Mouse (Mus musculus): ENCODE measurements around the gene Myef2. TPM values are rescaled to one million over a fixed set of nuclear protein-coding genes. Genes with fewer than 3 reads are reported as not detected.
"Not testable (repeated sequence)": the region's sequence is repeated elsewhere in the genome, so short reads cannot be mapped to it uniquely, and the experiment has no call there.

The Myef2 gene
- polyA plus RNA-seq, 1 experiment: 31.8 TPM

DNA sequence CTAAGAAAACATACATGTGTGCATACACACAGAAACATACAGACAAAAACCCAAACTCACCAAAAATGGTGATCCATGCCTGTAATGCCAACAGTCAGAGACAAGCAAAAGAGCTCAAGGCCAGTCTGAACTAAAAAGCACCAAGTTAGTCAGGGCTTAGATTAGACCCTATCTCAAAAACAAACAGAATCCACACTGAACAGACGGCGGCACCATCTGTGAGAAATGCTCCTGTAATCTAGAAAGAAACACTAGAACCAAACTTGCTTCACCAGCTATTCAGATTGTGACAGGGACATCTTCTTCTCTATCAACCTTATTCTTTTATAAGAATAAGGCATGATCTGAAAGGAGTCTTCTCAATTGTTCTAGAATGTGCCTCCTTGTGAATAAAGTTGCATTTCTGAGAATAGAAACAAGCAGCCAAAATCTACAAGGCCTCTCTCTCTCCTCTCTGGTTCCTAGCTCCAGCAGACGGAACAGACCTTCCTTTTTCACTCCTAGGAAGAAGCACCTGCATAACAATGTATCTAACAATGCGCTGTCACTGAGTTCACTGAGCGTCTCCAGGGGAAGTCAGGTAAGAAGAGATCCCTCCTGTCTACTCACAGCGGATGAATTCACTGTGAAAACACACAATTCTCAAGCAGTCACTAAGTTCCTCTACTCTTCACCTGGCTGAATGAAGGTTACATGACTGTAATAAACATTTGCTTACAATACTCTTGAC lies 3.9 kb downstream of the Myef2 start:
- no peak overlapping the region for H3K27ac ChIP-seq (ENCODE audit: control insufficient read depth, insufficient read depth, low read depth, low read length)
- H3K4me3 ChIP-seq (ENCODE audit: control insufficient read depth, low read depth, low read length): no peak overlapping the region
- no peaks in the 10 kb centered on the region for H3K36me3 ChIP-seq (ENCODE audit: control insufficient read depth, insufficient read depth, low read length)
- peaks cover 4% of the 10 kb centered on the region; the same call in 1 of the 2 replicates for H3K4me1 ChIP-seq (ENCODE audit: control insufficient read depth, insufficient read depth, low read length)
- no peaks in the 10 kb centered on the region for H3K27me3 ChIP-seq (ENCODE audit: control insufficient read depth, insufficient read depth, low read length)
- TF ChIP-seq POLR2A (IDR thresholded peaks at IDR 0.05; ENCODE audit: control insufficient read depth, low read depth, low read length) (no peak), CTCF (IDR thresholded peaks at IDR 0.05; ENCODE audit: control insufficient read depth, insufficient read depth, insufficient replicate concordance, low read depth, low read length) (no peak)

DNA sequence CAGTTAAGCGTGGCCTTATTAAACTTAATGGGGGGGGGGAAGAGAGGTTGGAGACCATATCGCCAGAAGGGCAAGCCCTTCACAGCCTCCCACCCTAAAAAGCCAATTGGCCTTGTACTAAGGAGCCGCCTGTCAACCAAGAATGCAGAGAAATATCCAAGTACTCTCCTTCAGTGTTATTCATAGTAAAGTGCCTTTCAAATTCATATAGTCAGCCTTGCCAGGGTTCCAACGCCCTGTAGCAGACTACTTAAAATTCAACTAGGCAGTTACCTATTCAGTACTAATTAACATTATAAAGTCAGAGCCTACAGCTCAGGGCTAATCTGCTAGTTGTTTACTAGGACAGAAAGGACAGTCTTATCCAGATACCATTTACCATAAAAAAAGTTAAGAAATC lies 16.9 kb downstream of the Myef2 start:
- H3K36me3 ChIP-seq (ENCODE audit: control insufficient read depth, insufficient read depth, low read length); H3K4me3 ChIP-seq (ENCODE audit: control insufficient read depth, low read depth, low read length); H3K4me1 ChIP-seq (ENCODE audit: control insufficient read depth, insufficient read depth, low read length); H3K27ac ChIP-seq (ENCODE audit: control insufficient read depth, insufficient read depth, low read depth, low read length); H3K27me3 ChIP-seq (ENCODE audit: control insufficient read depth, insufficient read depth, low read length): not testable (repeated sequence)

DNA sequence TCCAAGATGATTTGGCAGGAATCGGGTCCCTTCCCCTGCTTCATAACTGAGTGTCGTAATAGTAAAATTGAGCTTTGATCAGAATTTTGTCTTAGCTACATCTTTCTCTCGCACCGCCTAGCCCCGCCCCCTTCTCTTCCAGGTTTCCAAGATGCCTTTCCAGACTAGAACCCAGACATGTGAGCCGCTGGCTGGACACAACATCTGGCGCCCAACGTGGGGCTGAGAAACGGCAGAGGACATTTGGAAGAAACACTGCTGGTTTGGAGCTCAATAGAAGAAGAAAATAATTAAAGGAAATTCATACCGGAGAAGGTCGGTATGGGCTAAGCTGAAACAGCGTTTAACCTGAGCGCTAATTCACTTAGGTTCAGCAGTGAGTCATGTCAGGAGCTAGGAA lies 19.0 kb downstream of the Myef2 start:
- H3K4me3 ChIP-seq (ENCODE audit: control insufficient read depth, low read depth, low read length); H3K4me1 ChIP-seq (ENCODE audit: control insufficient read depth, insufficient read depth, low read length); H3K27ac ChIP-seq (ENCODE audit: control insufficient read depth, insufficient read depth, low read depth, low read length); H3K27me3 ChIP-seq (ENCODE audit: control insufficient read depth, insufficient read depth, low read length); H3K36me3 ChIP-seq (ENCODE audit: control insufficient read depth, insufficient read depth, low read length): not testable (repeated sequence)

DNA sequence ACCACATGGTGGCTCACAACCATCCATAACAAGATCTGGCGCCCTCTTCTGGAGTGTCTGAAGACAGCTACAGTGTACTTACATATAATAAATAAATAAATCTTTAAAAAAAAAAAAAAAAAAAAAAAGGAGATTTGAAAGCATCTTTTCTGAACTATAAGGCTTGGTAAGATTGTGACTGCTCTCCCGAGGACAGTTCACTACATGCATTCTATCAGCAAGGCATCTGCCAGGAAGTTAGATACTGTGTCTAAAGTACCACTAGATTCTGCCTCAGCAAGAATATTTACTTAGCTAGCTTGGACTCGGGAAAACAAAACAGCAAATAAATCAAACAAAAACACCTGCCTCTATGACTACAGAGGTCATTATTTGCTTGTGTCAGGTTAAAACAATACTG lies 31.3 kb downstream of the Myef2 start:
- not testable (repeated sequence) for H3K36me3 ChIP-seq (ENCODE audit: control insufficient read depth, insufficient read depth, low read length); H3K4me3 ChIP-seq (ENCODE audit: control insufficient read depth, low read depth, low read length); H3K4me1 ChIP-seq (ENCODE audit: control insufficient read depth, insufficient read depth, low read length); H3K27me3 ChIP-seq (ENCODE audit: control insufficient read depth, insufficient read depth, low read length); H3K27ac ChIP-seq (ENCODE audit: control insufficient read depth, insufficient read depth, low read depth, low read length)

DNA sequence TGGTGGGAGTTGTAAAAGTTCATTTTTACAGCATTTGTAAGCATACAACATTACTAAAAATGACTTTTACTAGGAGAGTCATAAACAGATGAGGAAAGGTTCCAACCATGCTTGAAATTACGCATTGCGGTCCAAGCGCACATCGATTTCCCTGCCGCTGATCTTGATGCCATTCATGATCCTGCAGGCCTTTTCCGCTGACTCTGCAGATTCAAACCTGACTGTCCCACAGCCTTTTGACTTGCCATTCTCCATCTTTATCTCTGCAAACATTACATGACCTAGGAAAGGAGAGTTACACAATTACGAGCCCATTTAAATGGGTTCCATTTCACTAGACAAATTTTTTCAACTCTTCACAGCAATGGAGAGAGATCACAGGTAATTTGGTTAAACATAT lies 34.7 kb downstream of the Myef2 start:
- Histone ChIP-seq H3K27me3 (ENCODE audit: control insufficient read depth, insufficient read depth, low read length) (no peaks in the 10 kb centered on the region), H3K27ac (ENCODE audit: control insufficient read depth, insufficient read depth, low read depth, low read length) (no peak overlapping the region), H3K4me3 (ENCODE audit: control insufficient read depth, low read depth, low read length) (no peak overlapping the region), H3K4me1 (ENCODE audit: control insufficient read depth, insufficient read depth, low read length) (no peaks in the 10 kb centered on the region), H3K36me3 (ENCODE audit: control insufficient read depth, insufficient read depth, low read length) (no peaks in the 10 kb centered on the region; the same call in 1 of the 2 replicates)
- TF ChIP-seq POLR2A (IDR thresholded peaks at IDR 0.05; ENCODE audit: control insufficient read depth, low read depth, low read length) (no peak), CTCF (IDR thresholded peaks at IDR 0.05; ENCODE audit: control insufficient read depth, insufficient read depth, insufficient replicate concordance, low read depth, low read length) (no peak)

DNA sequence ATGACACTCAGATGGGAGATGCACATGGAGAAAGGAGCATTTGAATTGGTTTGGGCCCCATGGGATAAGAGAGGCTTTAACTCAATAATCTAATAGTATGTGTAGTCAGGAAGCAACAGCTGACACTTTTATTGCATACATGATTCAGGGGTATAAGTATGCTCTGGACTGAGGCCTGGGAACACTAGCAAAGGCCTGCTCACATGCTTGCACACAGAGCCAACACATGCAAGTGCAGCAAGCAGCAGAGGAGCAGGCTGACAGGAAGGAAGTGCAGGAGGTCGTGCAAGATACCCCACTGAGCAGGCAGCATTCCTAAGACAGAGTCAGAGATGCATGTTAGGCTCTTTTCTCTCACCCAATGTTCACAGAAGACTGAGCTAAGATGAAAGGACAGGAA lies 39.6 kb downstream of the Myef2 start:
- Histone ChIP-seq H3K27me3 (ENCODE audit: control insufficient read depth, insufficient read depth, low read length) (no peaks in the 10 kb centered on the region), H3K4me3 (ENCODE audit: control insufficient read depth, low read depth, low read length) (no peak overlapping the region), H3K27ac (ENCODE audit: control insufficient read depth, insufficient read depth, low read depth, low read length) (no peak overlapping the region), H3K36me3 (ENCODE audit: control insufficient read depth, insufficient read depth, low read length) (no peaks in the 10 kb centered on the region; the same call in 1 of the 2 replicates), H3K4me1 (ENCODE audit: control insufficient read depth, insufficient read depth, low read length) (no peaks in the 10 kb centered on the region)
- TF ChIP-seq POLR2A (IDR thresholded peaks at IDR 0.05; ENCODE audit: control insufficient read depth, low read depth, low read length): no peak
- TF ChIP-seq CTCF (IDR thresholded peaks at IDR 0.05; ENCODE audit: control insufficient read depth, insufficient read depth, insufficient replicate concordance, low read depth, low read length): no peak

DNA sequence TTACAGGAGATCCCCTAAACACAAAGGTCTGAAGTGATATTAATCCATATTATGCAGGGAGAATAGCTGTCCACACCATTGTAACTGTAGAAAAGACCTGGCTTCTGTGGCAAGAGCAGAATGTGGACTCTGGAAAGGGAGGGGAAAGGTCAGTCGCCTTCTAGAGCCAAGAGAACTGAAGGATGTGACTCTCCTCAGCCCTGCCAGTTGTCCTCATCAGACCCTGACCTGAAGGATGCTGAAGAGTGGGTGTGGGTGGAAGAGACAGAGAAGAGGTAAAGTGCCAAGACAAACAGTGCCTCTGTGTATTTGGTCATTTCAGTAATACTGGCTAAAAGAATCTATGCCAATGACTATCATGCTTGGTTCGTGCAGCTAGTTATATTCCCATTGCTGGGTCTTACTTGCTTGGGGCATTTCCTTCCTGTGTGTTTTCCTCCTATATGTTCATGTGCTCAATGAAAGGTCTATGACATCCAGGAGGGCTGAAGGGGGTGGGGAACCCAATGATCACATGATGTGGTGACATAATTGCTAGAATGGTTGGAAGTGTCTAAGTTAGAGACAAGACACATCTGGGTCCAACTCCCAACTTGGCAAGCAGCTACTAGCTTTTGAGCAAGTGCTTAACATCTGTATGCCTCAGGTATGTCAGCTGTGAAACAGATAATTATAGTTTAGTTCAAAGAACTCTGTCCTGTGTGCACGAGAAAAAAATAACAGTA lies 50.2 kb downstream of the Myef2 start:
- Histone ChIP-seq H3K36me3 (ENCODE audit: control insufficient read depth, insufficient read depth, low read length) (no peaks in the 10 kb centered on the region), H3K27ac (ENCODE audit: control insufficient read depth, insufficient read depth, low read depth, low read length) (no peak overlapping the region), H3K4me1 (ENCODE audit: control insufficient read depth, insufficient read depth, low read length) (peaks cover 3% of the 10 kb centered on the region), H3K4me3 (ENCODE audit: control insufficient read depth, low read depth, low read length) (peak overlapping the region; percentile 35; the same call in 1 of the 2 replicates), H3K27me3 (ENCODE audit: control insufficient read depth, insufficient read depth, low read length) (no peaks in the 10 kb centered on the region)
- TF ChIP-seq CTCF (IDR thresholded peaks at IDR 0.05; ENCODE audit: control insufficient read depth, insufficient read depth, insufficient replicate concordance, low read depth, low read length) (no peak), POLR2A (IDR thresholded peaks at IDR 0.05; ENCODE audit: control insufficient read depth, low read depth, low read length) (no peak)

DNA sequence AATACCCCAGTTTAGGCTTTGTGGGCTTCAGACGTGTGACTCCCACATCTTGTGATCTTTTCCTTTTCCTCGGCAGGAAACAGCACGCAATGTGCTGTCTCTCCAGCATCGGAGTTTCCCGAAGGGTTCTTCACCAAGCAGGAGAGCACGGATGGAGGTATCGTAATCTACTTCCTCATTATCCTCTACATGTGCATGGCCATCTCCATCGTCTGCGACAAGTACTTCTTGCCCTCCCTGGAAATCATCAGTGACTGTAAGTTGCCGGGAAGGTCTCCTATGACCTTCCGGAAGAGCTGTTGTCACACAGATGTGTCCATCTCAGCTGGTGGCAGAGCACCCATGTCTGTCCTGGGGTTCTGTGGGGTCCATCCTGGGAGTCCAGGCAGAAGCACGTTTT lies 54.8 kb downstream of the Myef2 start:
- no peaks in the 10 kb centered on the region for H3K36me3 ChIP-seq (ENCODE audit: control insufficient read depth, insufficient read depth, low read length)

More for the DNA sequence above, 54.8 kb downstream of the Myef2 start:
- Histone ChIP-seq H3K4me1 (ENCODE audit: control insufficient read depth, insufficient read depth, low read length) (peaks cover 12% of the 10 kb centered on the region), H3K27ac (ENCODE audit: control insufficient read depth, insufficient read depth, low read depth, low read length) (no peak overlapping the region), H3K4me3 (ENCODE audit: control insufficient read depth, low read depth, low read length) (no peak overlapping the region), H3K27me3 (ENCODE audit: control insufficient read depth, insufficient read depth, low read length) (no peaks in the 10 kb centered on the region)
- no peak for TF ChIP-seq POLR2A (IDR thresholded peaks at IDR 0.05; ENCODE audit: control insufficient read depth, low read depth, low read length)
- no peak for TF ChIP-seq CTCF (IDR thresholded peaks at IDR 0.05; ENCODE audit: control insufficient read depth, insufficient read depth, insufficient replicate concordance, low read depth, low read length)

All from testis, adult 2 months (tissue).